Mouse (Mus musculus) urinary bladder, adult 2 months (tissue): ENCODE results near the gene Pla2g2f. TPM values are rescaled to one million over a fixed set of nuclear protein-coding genes. Genes with fewer than 3 reads are reported as not detected.

Experiments used
- DNase-seq: peaks from one replicate; pipeline ENCODE4 v3.0.0; 2022; ENCODE audit warnings: low spot score
- polyA plus RNA-seq: library from polyadenylated mRNA; depleted of rRNA; stranded (reverse); fragments of >200 nt; gene quantifications from 2 replicates; pipeline ENCODE4 v1.2.3, GENCODE M21; 2012; rRNA removed

The Pla2g2f gene
- polyA plus RNA-seq = not detected in 2 replicates

DNA sequence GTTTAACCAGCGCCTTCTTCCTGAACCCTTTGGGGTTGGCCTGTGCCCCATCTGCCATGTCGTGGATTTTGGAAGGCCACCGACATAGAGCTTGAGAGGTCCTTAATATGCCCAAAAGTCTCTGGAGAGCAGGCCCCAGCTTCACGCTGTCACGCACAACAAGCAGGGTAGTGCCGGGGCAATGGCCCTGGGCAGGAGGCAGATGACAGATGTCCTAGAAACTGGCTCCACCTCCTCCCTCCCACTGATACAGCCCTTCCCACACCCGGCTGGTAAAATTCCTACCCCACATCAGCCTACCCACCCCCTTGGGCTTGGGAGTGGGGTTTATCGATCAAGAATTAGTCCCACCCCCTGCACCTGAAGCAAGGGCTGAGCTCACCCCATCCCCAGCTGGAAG lies at the start of gene Pla2g2f:
Pla2g2f (minus strand) TSS at position 211 of the 400 bp plus-strand sequence.
- DNase-seq = no peak

DNA sequence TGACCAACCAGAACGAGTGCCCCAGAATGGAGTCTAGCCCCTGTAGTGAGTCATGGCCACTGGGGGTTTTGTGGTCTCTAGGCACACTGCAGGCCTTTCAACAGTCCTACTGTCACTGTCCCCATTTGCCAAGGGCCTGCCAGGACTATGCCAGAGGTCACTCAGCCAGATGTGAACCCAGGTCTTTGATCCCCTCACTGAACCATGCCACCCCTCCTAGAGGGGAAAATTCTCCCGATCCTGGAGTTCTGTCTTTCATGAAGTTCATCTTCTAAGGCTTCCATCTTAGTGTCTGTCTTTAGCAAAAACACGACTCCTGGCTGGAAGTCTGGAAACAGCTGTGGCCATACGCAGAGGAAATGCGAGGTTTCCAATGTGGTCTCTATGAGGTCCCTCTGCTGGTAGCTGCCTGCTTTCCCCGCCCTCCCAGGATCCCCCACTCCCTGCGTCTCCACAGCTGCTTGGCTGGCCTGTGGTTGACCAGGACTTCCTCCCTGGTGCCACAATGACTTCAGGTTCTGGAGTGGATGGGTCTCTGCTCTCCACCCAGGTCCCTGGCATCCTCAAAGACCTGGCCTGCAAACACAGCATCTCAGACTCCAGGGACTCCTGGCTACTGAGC lies 49.6 kb upstream of the Pla2g2f start:
- no peak for DNase-seq

DNA sequence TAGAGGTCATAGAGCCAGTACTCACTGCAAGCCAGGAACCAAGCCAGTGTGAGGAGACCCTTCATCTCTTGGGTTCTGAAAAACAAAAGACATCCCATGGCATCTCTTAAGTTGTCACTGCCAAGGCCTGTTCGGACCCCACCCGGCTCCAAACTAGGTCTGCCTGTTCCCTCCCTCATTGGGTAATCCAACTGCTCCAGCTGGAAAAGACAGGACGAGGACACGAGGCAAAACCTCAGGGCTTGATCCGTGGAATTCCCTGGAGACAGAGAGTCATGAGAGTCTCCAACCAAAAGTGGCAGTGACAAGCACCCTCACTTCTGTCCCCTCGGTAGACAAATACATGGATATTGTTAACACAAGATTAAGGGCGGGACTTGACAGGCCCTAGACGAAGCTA lies 48.7 kb upstream of the Pla2g2f start:
- DNase-seq = no peak

DNA sequence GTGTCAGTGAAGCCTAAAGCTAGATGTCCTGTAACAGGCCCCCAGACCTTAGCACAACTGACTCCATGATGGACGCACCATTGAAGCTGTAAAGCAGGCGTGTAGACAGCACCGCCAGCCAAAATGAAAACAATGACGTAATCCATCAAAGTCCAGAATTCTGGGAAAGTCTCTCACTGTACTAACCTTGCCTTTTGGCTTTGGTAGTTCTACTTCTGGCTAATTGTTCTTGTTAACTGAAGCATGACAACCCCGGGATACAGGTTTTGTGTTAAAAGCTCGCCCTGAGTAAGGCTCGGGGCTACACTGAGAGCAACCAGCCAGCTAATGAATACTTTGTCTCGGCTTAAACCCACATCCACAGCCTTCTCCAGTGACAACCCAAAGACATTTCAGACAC lies 47.8 kb upstream of the Pla2g2f start:
- DNase-seq = no peak

DNA sequence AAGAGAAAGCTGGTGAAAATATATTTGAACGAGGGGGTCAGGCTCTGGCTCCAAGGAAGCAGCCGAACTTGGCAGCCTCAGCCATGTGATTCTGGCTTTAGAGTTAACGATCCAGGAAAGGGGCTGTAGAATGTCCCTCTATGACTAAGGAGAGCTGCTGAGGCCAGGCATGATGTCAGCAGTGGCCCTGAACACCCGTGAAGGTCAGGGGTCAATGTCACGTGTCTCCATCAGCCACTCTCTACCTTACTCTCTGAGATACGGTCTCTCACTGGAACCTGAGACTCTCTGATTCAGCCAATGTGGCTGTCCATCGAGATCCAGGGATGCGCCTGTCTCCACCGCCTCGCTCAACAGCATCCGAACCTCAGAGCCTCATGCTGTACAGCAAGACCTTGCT lies 45.5 kb upstream of the Pla2g2f start:
- DNase-seq = no peak

DNA sequence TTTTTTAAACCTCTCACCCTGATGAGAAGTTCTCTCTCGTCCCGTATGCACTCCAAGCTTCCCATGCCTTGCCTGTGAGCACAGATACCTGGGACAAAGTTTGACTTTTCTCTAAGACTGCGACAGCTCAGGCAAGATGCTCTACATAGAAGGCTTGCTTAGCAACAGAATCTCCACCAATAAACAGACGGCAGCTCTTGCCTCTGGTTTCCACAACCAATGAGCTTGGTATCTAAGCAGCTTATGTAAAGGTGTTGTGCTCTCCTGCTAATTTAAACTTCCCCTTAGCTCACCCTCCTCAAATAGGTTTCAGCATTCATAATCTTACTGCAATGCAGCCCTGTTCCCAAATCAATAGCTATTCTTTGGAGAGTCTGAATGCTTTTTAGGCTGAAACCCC lies 44.2 kb upstream of the Pla2g2f start:
- DNase-seq = no peak

DNA sequence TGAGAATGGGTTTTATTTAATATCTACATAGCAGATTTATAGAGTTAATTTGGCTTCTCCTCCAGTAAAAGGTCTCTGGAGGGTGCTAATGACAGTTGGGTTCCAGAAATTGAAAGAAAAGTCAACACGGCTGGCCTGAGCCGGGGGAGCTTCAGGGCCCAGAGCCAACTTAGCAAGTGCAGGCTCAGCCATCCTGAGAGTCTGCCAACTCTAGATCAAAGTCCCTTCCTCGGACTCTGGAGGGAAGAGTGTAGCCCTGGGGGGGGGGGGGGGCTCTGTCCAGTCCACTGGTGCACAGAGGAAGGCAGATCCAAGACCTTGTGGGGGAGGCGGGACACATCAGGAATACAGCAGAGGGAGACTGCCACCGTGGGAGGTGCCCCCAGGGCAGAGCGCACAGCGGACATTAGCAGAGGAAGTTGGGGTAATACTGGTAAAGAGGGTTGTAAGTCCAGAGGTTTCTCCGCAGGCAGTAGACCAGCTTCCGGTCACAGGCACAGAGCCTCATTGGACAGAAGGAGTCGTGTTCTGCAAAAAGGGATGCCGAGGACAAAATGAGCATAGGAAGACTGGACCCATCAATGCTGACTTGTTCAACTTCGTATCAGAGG lies 42.8 kb upstream of the Pla2g2f start:
- no peak for DNase-seq

DNA sequence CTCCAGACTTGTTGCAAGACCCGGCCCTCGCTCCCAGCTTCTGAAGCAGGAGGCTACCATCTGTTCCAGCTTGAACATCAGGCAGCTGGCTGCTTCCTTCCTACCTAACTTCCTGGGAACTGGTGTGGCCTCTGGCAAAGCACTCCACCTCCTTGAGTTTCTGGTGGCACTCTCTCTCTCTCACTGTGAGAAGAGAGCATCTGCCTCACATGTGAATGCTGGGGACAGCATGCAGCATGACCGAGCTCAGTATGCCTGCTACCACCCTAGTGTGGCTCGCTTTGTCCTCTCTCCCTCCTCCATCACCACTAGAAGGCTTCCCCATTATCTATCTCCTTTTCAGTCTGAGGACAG lies 39.8 kb upstream of the Pla2g2f start:
- DNase-seq = no peak

DNA sequence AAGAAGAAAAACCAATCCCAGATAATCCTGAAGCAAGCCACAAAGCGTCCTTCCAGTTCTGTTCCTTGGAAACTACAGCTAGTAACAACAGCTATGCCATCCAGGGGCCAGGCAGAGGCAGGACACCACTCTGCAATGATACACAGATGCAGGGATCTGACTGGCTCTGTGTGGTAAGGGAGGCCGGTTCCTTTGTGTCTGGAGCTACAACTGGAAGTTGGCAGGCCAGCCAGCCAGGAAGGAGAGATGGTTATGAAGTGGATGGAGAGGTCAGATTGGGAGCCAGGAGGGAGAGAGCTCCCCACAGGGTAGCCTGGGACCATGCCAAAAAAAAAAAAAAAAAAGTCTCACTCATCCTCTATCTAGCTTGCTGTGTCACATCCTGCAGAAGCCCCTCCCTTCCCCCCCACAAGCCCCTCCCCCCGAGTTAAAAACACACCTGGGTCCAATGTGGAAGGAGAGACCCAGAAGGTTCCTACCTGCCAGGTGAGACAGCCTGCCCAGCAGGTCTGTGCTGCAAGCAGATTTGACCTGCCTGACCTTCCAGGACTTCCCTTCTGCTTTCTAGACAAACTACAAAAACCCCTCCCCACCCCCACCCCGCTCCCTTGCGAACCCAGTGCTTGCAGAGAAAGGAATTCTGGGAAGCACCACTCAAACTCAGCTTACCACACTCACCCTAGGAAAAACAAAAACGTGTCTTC lies 39.2 kb upstream of the Pla2g2f start:
- DNase-seq = no peak

DNA sequence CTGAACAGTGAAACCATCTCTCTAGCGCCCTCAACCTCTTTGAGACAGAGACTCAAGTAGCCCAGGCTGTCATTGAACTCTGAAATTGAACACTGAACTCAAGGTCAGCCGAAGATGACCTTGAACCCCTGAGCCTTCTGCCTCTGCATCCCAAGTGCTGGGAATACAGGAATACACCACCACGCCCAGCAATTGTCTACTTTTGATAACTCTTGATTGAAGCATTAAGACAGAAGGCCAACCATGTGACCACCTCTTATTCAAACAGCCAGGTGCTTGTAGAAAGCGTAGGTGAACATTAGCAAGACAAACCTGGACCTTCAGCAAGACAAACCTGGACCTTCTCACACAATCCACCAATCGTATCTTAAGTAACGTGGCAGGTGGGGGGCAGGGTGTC lies 36.9 kb upstream of the Pla2g2f start:
- no peak for DNase-seq

DNA sequence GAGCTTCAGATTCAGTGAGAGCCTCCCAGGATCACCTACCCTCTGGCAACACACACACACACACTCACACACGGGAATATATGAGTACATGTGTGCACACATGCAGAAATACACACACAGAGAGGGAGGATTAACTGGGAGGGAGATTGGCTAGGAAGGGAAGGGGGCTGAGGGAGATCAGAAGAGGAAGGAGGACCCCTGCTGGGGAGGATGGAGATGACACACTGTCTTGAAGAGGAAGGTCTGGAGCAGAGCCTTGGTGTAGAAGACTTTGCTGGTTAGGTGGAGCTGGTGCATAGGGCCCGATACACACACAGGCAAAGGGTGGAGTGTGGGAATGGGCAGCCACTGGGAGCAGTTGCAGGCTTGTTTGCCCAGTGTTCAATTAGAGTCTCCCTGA lies 35.9 kb upstream of the Pla2g2f start:
- no peak for DNase-seq

DNA sequence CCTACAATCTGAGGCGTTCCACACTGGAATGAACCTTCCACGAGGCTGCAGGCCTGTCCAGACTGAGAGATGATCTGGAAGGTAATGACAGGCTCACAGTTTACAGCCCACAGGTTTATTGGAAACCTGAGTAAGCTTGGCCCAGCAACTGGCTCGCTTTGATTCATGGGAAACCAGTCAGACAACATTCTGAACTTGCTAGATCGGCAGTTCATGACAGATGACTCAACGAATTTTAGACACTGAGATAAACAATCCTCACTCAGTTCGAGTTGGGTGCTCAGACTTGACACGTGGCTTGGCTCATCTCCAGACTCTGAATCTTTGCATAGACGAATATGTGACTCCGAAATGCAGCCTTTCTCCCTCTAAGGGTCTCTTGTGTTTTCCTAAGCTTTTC lies 35.2 kb upstream of the Pla2g2f start:
- DNase-seq = no peak

DNA sequence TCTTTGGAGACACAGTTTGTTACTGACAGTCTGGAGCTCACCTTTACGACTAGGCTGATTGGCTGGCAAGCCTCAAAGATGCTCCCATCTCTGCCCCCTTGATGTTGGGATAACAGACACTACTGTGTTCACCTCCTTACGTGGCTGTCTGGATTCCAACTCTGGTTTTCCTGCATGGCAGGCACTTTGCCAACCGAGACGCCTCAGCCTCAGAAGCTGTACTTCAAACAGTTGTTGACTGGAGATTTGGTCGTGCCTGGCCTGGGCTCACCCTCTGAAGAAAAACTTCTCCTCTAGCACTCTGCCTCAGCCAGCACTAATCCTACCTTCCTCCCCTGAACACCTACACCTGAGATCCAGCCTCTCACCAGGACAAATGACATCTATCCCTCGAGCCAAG lies 34.0 kb upstream of the Pla2g2f start:
- no peak for DNase-seq

DNA sequence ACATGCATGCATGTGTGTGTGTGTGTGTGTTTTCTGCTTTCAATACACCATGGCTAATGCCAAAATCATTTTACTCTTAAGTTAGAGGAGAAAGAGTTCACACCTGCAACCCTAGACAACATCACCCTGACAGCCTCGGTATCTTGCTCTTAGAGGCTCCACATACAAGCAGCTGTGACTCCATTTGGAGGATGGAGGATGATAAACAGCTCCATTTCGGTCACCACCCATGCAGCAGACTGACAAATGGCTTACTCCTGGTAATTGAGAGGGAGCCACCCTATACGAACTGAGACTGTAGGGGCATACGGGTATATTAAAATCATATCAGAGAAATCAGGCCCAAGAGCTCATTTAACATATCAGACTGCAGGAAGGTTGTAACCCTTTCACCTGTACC lies 31.0 kb upstream of the Pla2g2f start:
- no peak for DNase-seq

DNA sequence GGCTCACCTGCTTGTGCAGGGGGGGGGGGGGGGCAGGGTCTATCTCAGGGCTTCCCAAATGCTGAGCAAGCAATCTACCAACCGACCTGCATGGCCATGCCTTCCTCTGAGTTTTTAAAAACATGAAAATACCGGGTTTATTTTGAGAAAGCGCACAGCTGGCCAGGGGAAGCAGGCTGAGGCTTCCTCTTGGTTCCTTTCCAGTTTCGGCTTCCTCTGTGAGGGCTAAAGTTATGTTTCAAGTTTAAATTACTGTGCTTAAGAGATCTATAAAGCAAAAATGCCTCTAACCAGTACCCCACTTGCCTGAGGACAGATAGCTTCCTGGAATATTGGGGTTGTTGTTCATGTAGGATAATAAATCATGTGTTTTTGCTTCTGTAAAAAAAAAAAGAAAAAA lies 28.7 kb upstream of the Pla2g2f start:
- DNase-seq = no peak

DNA sequence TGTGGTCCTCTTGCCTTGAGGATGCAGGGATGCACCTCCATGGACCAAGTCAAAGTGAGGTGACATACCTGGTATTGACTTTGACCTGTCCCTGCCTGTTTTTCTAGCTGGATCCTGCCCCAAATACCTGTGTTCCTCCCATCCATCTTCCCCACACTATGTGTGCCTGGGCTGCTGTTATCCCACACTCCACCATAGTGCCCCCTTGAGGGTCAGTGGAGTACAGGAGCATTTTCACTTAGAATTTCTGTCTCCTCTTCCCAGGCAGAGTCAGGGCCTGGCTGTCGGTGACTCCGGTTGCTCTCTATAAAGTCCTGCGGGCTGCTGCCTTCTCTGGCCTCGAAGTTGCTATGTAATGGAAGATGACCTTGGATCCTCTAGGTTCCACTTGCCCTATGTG lies 28.3 kb upstream of the Pla2g2f start:
- DNase-seq = no peak

DNA sequence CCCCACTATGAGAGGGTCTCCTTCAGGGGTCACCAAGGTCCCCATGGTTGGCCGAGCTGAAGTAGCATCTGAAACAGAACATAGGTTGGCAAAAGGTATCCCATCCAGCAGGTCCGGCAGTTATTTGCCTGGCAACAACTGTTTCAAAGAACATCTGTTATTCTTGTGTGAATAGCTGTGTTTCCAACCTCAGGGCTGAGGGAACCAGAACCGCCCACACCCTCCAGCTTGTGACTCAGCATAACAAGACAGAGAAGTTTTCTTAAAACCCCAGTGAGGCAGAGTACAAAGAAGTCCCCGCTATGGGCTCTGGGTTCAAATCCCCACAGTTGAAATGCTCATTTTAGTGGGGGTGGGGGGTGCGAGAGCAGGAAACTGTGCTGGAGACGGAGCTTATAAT lies 24.7 kb upstream of the Pla2g2f start:
- DNase-seq = no peak

DNA sequence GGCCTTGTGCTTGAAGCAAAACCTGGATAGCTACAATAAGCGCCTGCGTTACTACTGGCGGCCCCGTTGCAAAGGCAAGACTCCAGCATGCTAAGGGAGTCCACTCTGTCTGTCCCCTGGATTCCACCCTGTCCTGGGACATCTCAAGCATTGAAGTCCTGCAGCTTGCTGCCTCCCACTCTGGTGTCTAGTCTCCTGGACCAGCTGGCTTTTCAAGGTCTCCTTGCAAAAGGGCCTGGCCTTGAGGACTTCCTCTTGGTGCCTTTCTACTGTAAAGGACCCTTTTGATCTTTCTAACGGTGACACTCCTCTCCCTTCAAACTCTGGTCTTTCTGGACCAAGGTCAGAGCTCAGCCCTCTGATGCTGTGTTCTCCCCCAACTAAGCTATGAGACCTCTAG lies 22.9 kb upstream of the Pla2g2f start:
- no peak for DNase-seq

DNA sequence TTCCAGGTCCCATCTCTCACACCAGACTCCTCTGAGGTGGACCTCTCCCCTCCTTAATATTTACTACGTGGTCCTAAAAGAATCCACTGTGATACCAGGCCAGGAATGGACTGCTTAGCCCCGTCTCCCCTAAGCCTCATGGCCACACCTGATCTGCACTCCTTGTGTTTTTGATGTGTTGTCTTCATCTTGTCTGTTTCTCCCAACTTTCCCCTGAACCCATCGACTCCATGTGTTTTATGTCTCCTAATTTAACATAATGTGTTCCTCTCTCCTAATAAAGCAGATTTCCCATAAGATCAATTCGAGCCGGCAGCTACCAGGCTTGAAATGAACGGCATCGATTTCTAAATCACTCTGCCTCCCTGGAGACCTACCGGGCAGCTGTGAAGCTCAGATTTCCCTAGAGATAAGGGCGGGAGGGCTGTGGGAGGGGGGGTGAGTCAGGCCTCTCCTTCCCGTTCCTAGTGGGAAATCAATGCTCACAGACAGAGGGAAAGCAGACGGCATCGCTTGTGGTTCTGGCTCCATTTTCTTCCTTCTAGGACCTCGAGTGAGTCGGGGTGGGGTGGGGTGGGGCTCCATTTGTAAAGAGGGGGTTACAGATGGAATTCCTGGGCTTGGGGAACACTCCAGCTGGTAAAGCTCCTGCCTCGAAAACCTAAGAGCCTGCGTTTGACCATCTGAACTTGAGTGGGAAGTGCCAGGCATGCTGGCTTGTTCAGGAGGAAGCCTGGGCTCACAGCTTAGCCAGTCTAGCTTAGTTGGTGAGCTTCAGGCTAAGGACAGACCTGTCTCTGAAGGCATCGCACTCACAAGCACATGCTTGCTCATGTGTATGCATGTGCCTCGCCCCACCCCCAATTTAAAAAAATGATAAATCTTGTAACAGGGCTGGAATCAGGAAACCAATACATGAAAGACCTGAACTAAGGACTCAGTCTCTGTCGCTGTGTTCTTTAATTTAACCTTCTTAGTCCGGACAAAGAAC lies 20.3 kb upstream of the Pla2g2f start:
- DNase-seq = no peak

DNA sequence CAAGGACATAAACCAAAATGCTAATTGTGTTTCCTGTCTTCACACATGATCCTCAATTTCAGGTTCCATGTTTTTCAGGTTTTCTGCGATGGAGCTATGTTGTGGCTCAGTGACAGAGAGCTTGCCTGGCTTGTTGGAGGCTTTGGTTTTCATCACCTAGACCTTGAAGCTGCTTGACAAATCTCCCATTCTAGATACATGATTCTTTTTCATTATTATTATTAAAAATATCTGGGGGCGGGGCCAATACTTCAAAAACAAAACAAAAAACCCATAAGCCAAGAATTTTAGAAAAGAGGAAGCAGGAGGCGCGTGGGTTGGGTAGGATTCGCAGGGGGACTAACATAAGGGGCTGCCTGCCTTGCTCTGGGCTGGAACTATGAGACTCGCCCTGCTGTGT lies 18.0 kb upstream of the Pla2g2f start, which contains the start of gene Pla2g2d:
Pla2g2d (plus strand) TSS at position 301 of the 400 bp plus-strand sequence.
- DNase-seq = no peak

DNA sequence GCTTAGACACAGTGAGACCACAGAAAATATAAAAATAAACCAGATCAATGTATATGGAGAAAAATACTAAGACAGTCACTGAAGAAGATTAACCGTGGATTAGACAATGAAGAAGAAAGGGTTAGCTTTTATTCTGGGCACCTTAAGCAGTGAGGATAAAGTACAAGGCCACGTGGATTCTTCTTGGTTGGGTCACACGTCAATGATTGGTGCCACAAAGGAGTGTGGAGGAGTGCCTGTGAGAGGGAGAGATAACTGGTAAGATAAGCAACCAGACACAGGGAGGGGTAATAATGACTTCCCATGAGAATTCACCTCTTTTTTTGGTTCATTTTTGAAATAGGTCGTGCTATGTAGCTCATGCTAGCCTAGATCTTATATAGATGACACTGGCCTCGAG lies 15.0 kb upstream of the Pla2g2f start:
- no peak for DNase-seq

DNA sequence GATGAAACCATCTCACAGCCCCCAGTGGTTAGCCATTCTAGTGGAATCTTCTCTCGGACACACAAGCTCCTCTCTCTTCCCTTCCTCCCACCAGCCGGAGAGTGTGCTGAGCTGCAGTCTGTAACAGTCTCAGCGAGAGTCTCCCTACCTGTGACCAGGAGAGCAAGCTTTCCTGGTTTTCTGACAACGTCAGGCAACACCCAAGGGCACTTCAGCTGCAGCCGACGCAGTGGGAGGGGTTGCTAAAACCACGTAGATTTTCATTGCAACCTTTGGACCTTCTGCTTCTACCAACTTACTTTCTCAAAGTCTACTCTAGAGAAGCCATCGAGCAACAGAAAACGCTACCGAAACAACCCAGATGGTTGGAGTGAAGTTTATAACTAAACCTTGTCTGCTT lies 14.5 kb upstream of the Pla2g2f start:
- no peak for DNase-seq
